ENCODE assay signal across 27 mouse cellular contexts in genomic region chr19:59053931-59054631, GRCm38 (mm10). TPM values are rescaled to one million over a fixed set of nuclear protein-coding genes. Genes with fewer than 3 reads are reported as not detected.
DNase-seq lines count a peak whose midpoint lies in the region; ATAC-seq and TF ChIP-seq lines count a peak whose summit lies in the region.
"Had no signal": no experiment of that assay in that cellular context is flagged by ENCODE, and none has a peak within 500 bp of the region (broad histone marks: within the 10 kb centered on the region; RNA-seq: fewer than 3 reads in every experiment).

No protein-coding gene starts in this region.

- H3K27me3 ChIP-seq in intestine, embryonic 14.5 days (replicated peaks; ENCODE audit: control insufficient read depth, insufficient read depth, low read length): no peaks in the 10 kb centered on the region
- H3K27me3 ChIP-seq in intestine, embryonic 16.5 days (replicated peaks; ENCODE audit: control insufficient read depth, insufficient read depth, low read length): no peaks in the 10 kb centered on the region
- H3K27me3 ChIP-seq in forebrain, embryonic 13.5 days: peaks cover 3% of the 10 kb centered on the region; the same call in 1 of the 2 replicates
- no peaks in the 10 kb centered on the region for H3K27me3 ChIP-seq in kidney, embryonic 15.5 days
- H3K27me3 ChIP-seq: embryonic facial prominence, embryonic 12.5 days; limb, embryonic 13.5 days; liver, embryonic 12.5 days; midbrain, embryonic 12.5 days; neural tube, embryonic 12.5 days had no signal

- no peak for ATAC-seq in intestine, embryonic 14.5 days (replicated peaks; ENCODE audit: low FRiP score, low TSS enrichment, low read depth)
- ATAC-seq in intestine, embryonic 16.5 days: no peak
- ATAC-seq in forebrain, embryonic 13.5 days: peak; percentile 86
- no peak for ATAC-seq in kidney, embryonic 15.5 days (replicated peaks; ENCODE audit: low FRiP score)
- ATAC-seq: hindbrain, postnatal 0 days; intestine, postnatal 0 days; liver, embryonic 12.5 days; liver, postnatal 0 days had no signal

- H3K4me1 ChIP-seq in intestine, embryonic 14.5 days (replicated peaks; ENCODE audit: control insufficient read depth, insufficient read depth, low read length): no peaks in the 10 kb centered on the region
- H3K4me1 ChIP-seq in intestine, embryonic 16.5 days (ENCODE audit: control insufficient read depth, insufficient read depth, low read length): no peaks in the 10 kb centered on the region
- peaks cover 51% of the 10 kb centered on the region for H3K4me1 ChIP-seq in forebrain, embryonic 13.5 days
- H3K4me1 ChIP-seq in kidney, embryonic 15.5 days: no peaks in the 10 kb centered on the region
- H3K4me1 ChIP-seq: liver, embryonic 12.5 days; neural tube, embryonic 12.5 days had no signal

- TF ChIP-seq CTCF in brain, embryonic 14.5 days (IDR thresholded peaks at IDR 0.05; ENCODE audit: borderline replicate concordance, extremely low read depth, insufficient read depth, insufficient read length): no peak

- H3K9ac ChIP-seq in intestine, embryonic 14.5 days (ENCODE audit: low read length): no peak overlapping the region
- H3K9ac ChIP-seq in intestine, embryonic 16.5 days (ENCODE audit: low read depth, low read length): no peak overlapping the region
- H3K9ac ChIP-seq in forebrain, embryonic 13.5 days: peak overlapping the region; percentile 45; the same call in 1 of the 2 replicates
- no peak overlapping the region for H3K9ac ChIP-seq in kidney, embryonic 15.5 days
- H3K9ac ChIP-seq: embryonic facial prominence, embryonic 12.5 days; limb, embryonic 13.5 days; liver, embryonic 12.5 days; liver, postnatal 0 days; midbrain, embryonic 12.5 days; neural tube, embryonic 12.5 days had no signal

- TF ChIP-seq POLR2A in brain, embryonic 14.5 days (IDR thresholded peaks at IDR 0.05; ENCODE audit: borderline replicate concordance, extremely low read depth, insufficient read depth, insufficient read length, poor library complexity, severe bottlenecking): no peak

- no peaks in the 10 kb centered on the region for H3K9me3 ChIP-seq in intestine, embryonic 14.5 days (ENCODE audit: control insufficient read depth, low read length)
- no peaks in the 10 kb centered on the region for H3K9me3 ChIP-seq in intestine, embryonic 16.5 days (ENCODE audit: control insufficient read depth, low read length)
- no peaks in the 10 kb centered on the region for H3K9me3 ChIP-seq in forebrain, embryonic 13.5 days (replicated peaks)
- no peaks in the 10 kb centered on the region for H3K9me3 ChIP-seq in kidney, embryonic 15.5 days (replicated peaks)
- H3K9me3 ChIP-seq: embryonic facial prominence, embryonic 12.5 days; hindbrain, embryonic 10.5 days; limb, embryonic 13.5 days; liver, embryonic 12.5 days; midbrain, embryonic 12.5 days; neural tube, embryonic 12.5 days had no signal

- no peak overlapping the region for H3K4me3 ChIP-seq in intestine, embryonic 14.5 days (ENCODE audit: low read depth, low read length)
- no peak overlapping the region for H3K4me3 ChIP-seq in intestine, embryonic 16.5 days (ENCODE audit: low read length)
- no peak overlapping the region for H3K4me3 ChIP-seq in forebrain, embryonic 13.5 days
- no peak overlapping the region for H3K4me3 ChIP-seq in kidney, embryonic 15.5 days (replicated peaks)
- H3K4me3 ChIP-seq: embryonic facial prominence, embryonic 12.5 days; hindbrain, embryonic 10.5 days; left cerebral cortex, adult 2 months; limb, embryonic 13.5 days; liver, embryonic 12.5 days; midbrain, embryonic 12.5 days; myocyte; neural tube, embryonic 12.5 days had no signal

- no peak overlapping the region for H3K27ac ChIP-seq in intestine, embryonic 14.5 days (ENCODE audit: low read depth)
- no peak overlapping the region for H3K27ac ChIP-seq in intestine, embryonic 16.5 days (ENCODE audit: low read length)
- peak overlapping the region; percentile 92 for H3K27ac ChIP-seq in forebrain, embryonic 13.5 days
- H3K27ac ChIP-seq in kidney, embryonic 15.5 days: no peak overlapping the region
- H3K27ac ChIP-seq: embryonic facial prominence, embryonic 12.5 days; hindbrain, embryonic 10.5 days; hindbrain, postnatal 0 days; left cerebral cortex, adult 2 months; limb, embryonic 13.5 days; liver, embryonic 12.5 days; midbrain, embryonic 12.5 days; neural tube, embryonic 12.5 days had no signal

- no peaks in the 10 kb centered on the region for H3K36me3 ChIP-seq in intestine, embryonic 14.5 days (ENCODE audit: control insufficient read depth, insufficient read depth, low read length)
- no peaks in the 10 kb centered on the region for H3K36me3 ChIP-seq in intestine, embryonic 16.5 days (ENCODE audit: control insufficient read depth, insufficient read depth, low read length)
- no peaks in the 10 kb centered on the region for H3K36me3 ChIP-seq in forebrain, embryonic 13.5 days (ENCODE audit: poor library complexity, severe bottlenecking)
- H3K36me3 ChIP-seq in kidney, embryonic 15.5 days: no peaks in the 10 kb centered on the region
- H3K36me3 ChIP-seq: embryonic facial prominence, embryonic 12.5 days; hindbrain, embryonic 10.5 days; limb, embryonic 13.5 days; liver, embryonic 12.5 days; midbrain, embryonic 12.5 days; neural tube, embryonic 12.5 days had no signal

- H3K4me2 ChIP-seq in intestine, embryonic 14.5 days (ENCODE audit: low read length): no peak overlapping the region
- no peak overlapping the region for H3K4me2 ChIP-seq in intestine, embryonic 16.5 days (ENCODE audit: low read depth, low read length)
- peak overlapping the region; percentile 14; the same call in 1 of the 2 replicates for H3K4me2 ChIP-seq in forebrain, embryonic 13.5 days
- H3K4me2 ChIP-seq in kidney, embryonic 15.5 days: no peak overlapping the region
- H3K4me2 ChIP-seq: embryonic facial prominence, embryonic 12.5 days; limb, embryonic 13.5 days; liver, embryonic 12.5 days; midbrain, embryonic 12.5 days; neural tube, embryonic 12.5 days had no signal

- peak; percentile 0 for DNase-seq in intestine, embryonic 14.5 days (ENCODE audit: low spot score)
- DNase-seq in brain, embryonic 14.5 days (ENCODE audit: low read depth): peak; percentile 95
- peak; percentile 14 for DNase-seq in retina, embryonic 14.5 days (ENCODE audit: low spot score)
- no peak for DNase-seq in Muller cell, postnatal 12 days (ENCODE audit: inconsistent ontology term)
- DNase-seq: adrenal gland, postnatal 25 days; cerebellum, adult 8-10 months; cerebellum, postnatal 25 days; heart, postnatal 14 days; kidney, adult 9 months; kidney, postnatal 14 days; liver, postnatal 0 days; lung, postnatal 36 days; thymus, adult 2 months; thymus, postnatal 36 days had no signal

- 91% methylated on average over 6 of the region's 6 CpGs for WGBS in intestine, embryonic 14.5 days
- whole genome bisulfite sequencing in intestine, embryonic 16.5 days: 87% methylated on average over 6 of the region's 6 CpGs
- WGBS in forebrain, embryonic 13.5 days: 27% methylated on average over 6 of the region's 6 CpGs
- 91% methylated on average over 6 of the region's 6 CpGs for WGBS in kidney, embryonic 15.5 days

RNA-seq across cellular contexts. Expression of gene Shtn1, which starts 21.8 kb away (rescaled TPM):
- polyA plus RNA-seq in intestine, embryonic 14.5 days (2014; fragmentation: Nextera tagmentation; extraction: Ambion mirVana): 18.2 and 18.7 TPM in 2 replicates
- 15.1 and 15.4 TPM in 2 replicates for polyA plus RNA-seq in intestine, embryonic 16.5 days (2015; fragmentation: Nextera tagmentation; extraction: Ambion mirVana)
- polyA plus RNA-seq in brain, embryonic 14.5 days (2012; rRNA removed): 46.4 and 51.1 TPM in 2 replicates
- 24.0 and 25.3 TPM in 2 replicates for polyA plus RNA-seq in forebrain, embryonic 13.5 days (2015; fragmentation: Nextera tagmentation; extraction: Ambion mirVana)
- 2.0 and 2.3 TPM in 2 replicates for polyA plus RNA-seq in kidney, embryonic 15.5 days (2015; fragmentation: Nextera tagmentation; extraction: Ambion mirVana)
